Mouse (Mus musculus) mature B cell (primary cell): ENCODE results near the gene Orai2.
"Not testable (repeated sequence)": the region's sequence is repeated elsewhere in the genome, so short reads cannot be mapped to it uniquely, and the experiment has no call there.

ENCODE experiments used
- in situ Hi-C: fragments of 300-500 bp; cut with MboI; formaldehyde crosslinking; loops from 2 replicates; pipeline ENCODE4 v1.14.3; 2019

The Orai2 gene

GRCm38 (mm10) chr5:136173606-136174463 lies 3.3 kb upstream of the Orai2 start:
- in situ Hi-C loops = no loop called here

- in situ Hi-C loops = no loop called here
These were observed 2.4 kb upstream of the Orai2 start for GRCm38 (mm10) chr5:136172939-136173338.

- in situ Hi-C loops = no loop called here
These were observed 1.1 kb upstream of the Orai2 start for GRCm38 (mm10) chr5:136171363-136172341.

GRCm38 (mm10) chr5:136169626-136170511 lies 644 bp downstream of the Orai2 start:
- in situ Hi-C loops = no loop called here

DNA sequence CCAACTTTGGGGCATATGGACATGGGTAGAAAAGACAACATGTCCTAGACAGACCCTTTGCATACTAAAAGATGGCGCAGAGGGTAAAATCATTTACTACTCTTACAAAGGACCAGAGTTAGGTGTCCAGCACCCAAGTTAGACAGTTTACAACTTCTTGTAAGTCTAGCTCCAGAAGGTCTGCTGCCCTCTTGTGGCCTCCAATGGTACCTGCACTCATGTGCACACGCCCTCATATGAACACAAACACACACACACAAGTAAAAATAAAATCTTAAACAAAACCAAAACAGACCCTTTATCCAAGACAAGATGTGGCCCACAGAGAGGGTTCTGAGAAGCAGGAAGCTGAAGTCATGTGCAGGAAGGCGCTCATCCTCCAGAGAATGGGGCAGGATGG lies 2.4 kb downstream of the Orai2 start:
- in situ Hi-C loops = no loop called here

DNA sequence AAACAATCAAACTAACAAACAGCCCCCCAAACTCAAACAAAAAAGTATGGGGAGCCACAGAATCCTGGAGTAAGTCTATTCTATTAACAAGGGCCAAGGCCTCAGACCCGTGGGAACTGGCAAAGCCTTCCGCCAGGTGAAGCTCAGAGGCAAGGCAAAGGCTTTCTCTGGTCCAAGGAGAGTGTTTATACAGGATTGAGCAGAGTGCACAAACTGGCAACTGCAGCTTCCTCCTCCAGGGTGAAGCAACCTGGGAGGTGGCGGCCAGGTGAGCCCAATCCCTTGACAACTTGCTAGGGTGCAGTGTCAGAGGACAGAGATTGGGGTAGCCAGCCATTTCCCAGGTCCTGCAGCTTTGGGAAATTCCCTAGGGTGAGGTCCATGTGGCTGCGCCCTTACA lies 3.2 kb downstream of the Orai2 start:
- in situ Hi-C loops = no loop called here

GRCm38 (mm10) chr5:136165246-136165645 lies 5.3 kb downstream of the Orai2 start:
- in situ Hi-C loops = no loop called here

- in situ Hi-C loops = no loop called here
These were observed 6.6 kb downstream of the Orai2 start for GRCm38 (mm10) chr5:136163807-136164474.

DNA sequence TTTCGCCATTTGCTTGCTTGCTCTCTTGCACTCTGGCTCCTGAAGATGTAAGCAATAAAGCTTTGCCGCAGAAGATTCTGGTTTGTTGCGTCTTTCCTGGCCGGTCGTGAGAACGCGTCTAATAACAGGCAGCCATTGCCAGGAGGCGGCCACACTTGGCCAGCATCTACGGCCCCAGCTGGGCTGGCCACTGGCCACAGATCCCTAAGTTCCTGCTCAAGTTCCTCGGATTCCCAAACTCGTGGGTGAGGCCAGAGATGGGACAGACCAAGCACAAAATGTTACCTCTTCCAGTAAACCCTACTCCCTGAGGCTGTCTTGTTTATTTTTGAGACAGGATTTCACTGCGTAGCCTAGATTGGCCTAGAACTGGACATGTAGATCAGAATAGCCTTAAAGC lies 10.4 kb downstream of the Orai2 start:
- in situ Hi-C loops = not testable (repeated sequence)

GRCm38 (mm10) chr5:136155399-136155798 lies 15.1 kb downstream of the Orai2 start:
- in situ Hi-C loops = no loop called here

- in situ Hi-C loops = no loop called here
These were observed 18.1 kb downstream of the Orai2 start for GRCm38 (mm10) chr5:136152365-136152764.

- in situ Hi-C loops = not testable (repeated sequence)
These were observed 21.4 kb downstream of the Orai2 start for GRCm38 (mm10) chr5:136149134-136149576.

DNA sequence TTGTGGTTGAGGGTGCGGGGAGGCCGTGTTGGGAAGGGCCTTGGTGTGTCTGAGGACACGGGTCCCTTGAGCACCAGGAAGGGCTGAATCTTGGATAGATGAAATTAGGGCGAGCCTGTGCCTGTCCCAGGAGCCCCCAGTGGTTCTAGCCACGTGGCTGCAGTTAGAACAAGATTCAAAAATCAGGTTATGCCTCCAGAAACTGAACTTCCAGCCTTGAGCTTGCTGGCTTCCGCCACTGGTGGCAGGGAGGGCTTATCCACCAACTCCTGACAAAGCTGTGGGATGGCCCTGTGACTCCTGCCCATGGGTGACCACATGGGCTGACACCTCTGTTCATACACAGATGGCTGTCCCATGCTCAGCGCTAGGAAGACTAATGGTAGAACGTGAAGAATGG lies 22.8 kb downstream of the Orai2 start:
- in situ Hi-C loops = no loop called here

- in situ Hi-C loops = no loop called here
These were observed 23.6 kb downstream of the Orai2 start for GRCm38 (mm10) chr5:136146936-136147335.

DNA sequence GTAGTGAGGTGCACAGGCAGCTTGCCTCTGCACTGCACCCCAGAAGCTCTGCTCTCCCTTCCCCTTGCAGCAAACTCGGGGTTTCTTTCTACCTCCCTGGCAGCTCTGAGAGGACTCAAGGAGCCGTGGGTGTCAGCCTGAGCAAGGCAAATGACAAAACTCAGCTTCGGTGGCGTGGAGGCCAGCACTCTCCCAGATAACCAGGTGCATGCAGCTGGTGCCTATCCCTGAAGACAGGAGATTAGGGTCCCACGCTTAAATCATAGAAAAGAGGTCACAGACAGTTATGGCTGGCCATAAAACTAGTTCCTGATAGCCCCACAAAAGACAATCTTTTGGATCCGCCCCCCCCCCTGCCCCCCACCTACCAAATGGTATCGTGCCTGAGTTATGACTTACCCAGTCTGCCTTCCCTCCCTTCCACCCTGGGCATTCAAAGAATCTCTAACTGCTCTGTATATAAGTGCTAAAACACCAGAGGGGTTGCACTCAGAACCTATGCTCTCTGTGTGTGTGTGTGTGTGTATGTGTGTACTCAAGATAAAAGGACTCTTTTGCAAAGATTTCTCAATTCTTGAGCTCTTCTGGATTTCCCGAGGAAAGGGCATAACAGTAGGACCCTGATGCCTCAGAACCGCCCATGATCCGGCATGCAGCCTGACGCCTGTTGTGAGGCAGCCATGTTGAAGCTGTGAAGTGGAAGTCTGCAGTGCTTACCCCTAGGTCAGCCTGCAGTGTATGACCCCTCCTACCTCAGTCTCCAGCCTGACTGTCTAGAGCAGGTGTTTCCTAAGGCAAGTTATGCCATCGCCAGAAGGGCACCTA lies 25.7 kb downstream of the Orai2 start:
- in situ Hi-C loops = loop anchor here (5.0 kb wide), 1 partner anchor 32 kb away; no protein-coding TSS in a partner anchor

DNA sequence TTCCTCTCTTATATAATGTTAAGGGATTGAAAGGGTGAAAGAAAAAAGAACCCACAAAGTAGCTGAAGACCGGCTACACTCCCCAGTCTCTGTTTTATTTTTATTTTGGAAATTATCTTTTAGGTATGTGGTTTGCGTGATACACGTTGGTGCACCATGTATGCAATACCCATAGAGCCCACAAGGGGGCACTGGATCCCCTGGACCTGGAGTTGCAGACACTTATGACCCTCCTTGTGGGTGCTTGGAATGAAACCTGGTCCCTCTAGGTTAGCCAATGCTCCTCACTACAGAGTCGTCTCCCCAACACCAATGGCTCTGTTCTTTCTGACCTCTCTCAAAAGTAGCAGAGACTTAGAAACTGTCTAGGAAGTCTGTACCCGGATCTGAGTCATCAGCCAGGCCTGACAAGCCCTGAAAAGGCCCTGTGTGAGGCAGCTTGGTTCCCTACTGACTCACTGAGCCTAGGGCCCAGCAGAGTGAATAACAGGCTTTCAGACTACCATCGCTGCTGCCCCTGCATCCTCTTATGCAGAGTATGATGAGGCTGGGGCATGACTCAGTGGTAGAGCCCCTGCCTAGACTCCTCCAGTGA lies 27.3 kb downstream of the Orai2 start:
- in situ Hi-C loops = loop anchor here (5.0 kb wide), 1 partner anchor 34 kb away; no protein-coding TSS in a partner anchor

- in situ Hi-C loops = loop anchor here (5.0 kb wide), 1 partner anchor 35 kb away; no protein-coding TSS in a partner anchor
These were observed 27.8 kb downstream of the Orai2 start for GRCm38 (mm10) chr5:136142746-136143145.

GRCm38 (mm10) chr5:136140057-136140482 lies 30.4 kb downstream of the Orai2 start:
- in situ Hi-C loops = loop anchor here (5.0 kb wide), 1 partner anchor 37 kb away; no protein-coding TSS in a partner anchor

DNA sequence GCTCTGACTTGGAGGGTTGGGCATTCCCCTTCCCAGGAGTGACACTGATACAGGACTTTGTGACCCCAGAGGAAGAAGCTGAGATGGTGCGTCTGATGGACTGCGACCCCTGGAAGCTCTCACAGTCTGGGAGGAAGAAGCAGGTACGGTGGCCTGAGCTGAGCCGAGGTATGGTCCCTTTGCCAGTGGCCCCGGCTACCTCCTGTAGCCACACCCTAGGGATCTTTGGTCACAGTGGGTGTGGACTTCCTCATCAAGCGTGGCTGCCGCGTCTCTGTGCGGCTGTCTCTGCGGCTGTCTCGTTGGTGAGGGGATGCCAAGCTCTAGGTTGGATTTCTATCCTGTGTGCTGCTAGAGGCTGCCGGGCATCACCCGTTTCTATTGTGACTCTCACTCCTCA lies 31.1 kb downstream of the Orai2 start:
- in situ Hi-C loops = no loop called here
